Mouse (Mus musculus): Measurements from ENCODE around the gene Tnfrsf21. TPM values are rescaled to one million over a fixed set of nuclear protein-coding genes. Genes with fewer than 3 reads are reported as not detected.

The Tnfrsf21 gene
- total RNA-seq, 2 experiments from 2014 or later, result 79.0 to 82.4 TPM

GRCm38 (mm10) chr17:43121096-43121495 is 104.7 kb downstream of the Tnfrsf21 start:
- DNase-seq (ENCODE audit: low spot score in 2 of 2), result peak in 1 of 2 experiments; percentile 3

GRCm38 (mm10) chr17:43128305-43128704 is 112.0 kb downstream of the Tnfrsf21 start:
- DNase-seq (ENCODE audit: low spot score in 2 of 2), result no peak

- no peak for DNase-seq (ENCODE audit: low spot score in 2 of 2)
Observed at GRCm38 (mm10) chr17:43128908-43129533, 112.7 kb downstream of the Tnfrsf21 start.

- DNase-seq (ENCODE audit: low spot score in 2 of 2), result no peak
Observed at GRCm38 (mm10) chr17:43130115-43130869, 113.9 kb downstream of the Tnfrsf21 start.

DNA sequence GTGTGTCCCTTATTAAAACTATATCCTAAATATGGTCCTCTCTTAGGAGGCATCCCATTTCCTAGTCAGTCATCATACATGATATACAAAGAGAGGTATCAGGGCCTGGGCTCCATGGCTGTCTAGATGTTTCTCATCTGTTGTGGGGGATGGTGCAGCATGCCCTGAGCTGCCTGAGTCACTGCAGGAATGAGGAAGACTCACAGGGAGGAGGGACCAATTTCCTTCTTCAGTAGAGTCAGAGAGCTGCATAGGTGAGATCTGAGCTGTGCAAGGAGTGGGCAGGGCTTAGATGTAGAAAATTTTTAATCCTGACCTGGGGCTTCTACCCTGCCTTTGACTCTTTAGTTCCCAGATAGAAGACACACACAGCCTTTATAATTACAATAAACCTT is 114.5 kb downstream of the Tnfrsf21 start:
- DNase-seq (ENCODE audit: low spot score in 2 of 2), result no peak

DNA sequence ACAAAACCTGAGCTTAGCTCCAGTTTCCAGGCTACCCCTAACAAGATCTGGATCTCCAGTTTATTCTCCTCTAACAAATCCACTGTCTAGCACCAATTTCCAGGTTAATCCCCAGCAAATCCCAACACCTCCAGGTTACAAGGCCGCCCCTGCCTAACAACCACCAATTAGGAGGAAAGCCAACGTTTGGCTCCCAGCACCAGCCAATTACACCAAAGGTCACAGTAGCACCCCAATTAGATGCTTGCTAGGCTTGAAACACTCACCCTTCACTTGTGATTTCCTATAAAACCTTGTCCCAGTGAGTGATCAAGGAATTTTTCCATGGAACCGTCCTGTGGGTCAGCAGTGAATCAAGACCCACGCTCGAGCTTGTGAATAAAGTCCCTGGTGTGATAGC is 116.1 kb downstream of the Tnfrsf21 start:
- DNase-seq (ENCODE audit: low spot score in 2 of 2), result no peak

DNA sequence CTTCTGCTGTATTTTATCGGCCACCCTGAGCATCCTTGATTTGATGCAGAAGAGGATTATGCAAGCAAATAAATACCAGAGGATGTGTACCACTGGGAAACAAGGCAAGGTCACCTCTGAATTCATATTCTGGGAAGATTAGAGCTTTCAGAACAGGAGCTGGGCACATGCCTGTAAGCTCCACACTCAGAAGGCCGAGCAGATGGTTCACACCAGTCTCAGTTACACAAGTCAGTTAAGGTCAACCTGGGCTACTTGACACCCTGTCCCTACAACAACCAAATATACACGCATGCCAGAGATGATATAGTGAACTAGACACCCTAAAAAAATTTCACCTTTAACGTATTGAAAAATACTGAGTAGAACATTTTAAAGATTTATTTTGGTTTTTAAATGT is 116.8 kb downstream of the Tnfrsf21 start:
- no peak for DNase-seq (ENCODE audit: low spot score in 2 of 2)

- no peak for DNase-seq (ENCODE audit: low spot score in 2 of 2)
Observed at GRCm38 (mm10) chr17:43134991-43135390, 118.6 kb downstream of the Tnfrsf21 start.

- no peak for DNase-seq (ENCODE audit: low spot score in 2 of 2)
Observed at GRCm38 (mm10) chr17:43135398-43136265, 119.3 kb downstream of the Tnfrsf21 start.

DNA sequence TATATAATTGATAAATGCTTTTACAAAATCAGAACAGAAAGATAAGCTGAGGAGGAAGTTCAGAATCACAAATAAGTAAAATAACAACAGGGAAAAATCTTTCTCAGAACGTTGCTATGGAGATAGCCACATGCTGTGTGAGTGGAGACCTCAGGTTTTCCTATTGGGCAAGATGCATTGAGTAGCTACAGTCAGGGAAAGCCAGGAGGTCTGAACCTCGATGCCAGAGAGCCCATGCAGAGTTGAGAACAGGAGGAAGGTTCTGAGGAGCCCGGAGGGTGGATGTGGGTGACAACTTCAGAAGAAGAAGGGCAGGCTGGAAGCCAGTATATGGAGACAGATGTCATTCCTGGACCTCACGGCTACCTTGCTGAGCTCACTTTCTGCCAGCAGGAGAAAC is 120.4 kb downstream of the Tnfrsf21 start:
- DNase-seq (ENCODE audit: low spot score in 2 of 2), result no peak

GRCm38 (mm10) chr17:43137838-43138237 is 121.5 kb downstream of the Tnfrsf21 start:
- no peak for DNase-seq (ENCODE audit: low spot score in 2 of 2)

DNA sequence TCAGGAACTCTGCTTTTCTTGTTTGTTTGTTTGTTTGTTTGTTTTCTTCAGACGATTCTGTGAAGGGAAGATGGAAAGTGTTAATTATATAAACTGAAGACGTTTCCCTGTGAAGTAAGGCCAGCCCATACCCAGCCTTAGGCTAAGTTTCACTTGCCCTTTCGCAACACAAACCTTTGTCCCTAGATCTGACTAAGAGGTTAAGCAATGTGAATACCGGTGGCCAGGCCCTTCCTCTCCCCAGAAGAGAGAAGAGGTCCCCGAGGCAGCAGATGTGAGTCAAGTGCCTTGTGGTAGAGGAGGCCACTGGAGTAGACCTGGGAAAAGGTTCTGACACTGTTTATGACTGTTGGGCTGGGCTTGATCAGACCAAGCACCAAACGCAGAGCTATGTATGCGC is 122.0 kb downstream of the Tnfrsf21 start:
- DNase-seq (ENCODE audit: low spot score in 2 of 2), result no peak

Other genes with a start within 250 kb of the Tnfrsf21 start
- 10 to 100 TPM; 17.8 to 19.4 TPM for gene Cd2ap, start 139.9 kb upstream of the Tnfrsf21 start, total RNA-seq (2021)